Mouse (Mus musculus): Measurements from ENCODE around the gene Nrp1. TPM values are rescaled to one million over a fixed set of nuclear protein-coding genes. Genes with fewer than 3 reads are reported as not detected.

Gene Nrp1
- total RNA-seq, 4 experiments from 2014 or later: 24.9 to 28.0 (median 26.4) TPM

DNA sequence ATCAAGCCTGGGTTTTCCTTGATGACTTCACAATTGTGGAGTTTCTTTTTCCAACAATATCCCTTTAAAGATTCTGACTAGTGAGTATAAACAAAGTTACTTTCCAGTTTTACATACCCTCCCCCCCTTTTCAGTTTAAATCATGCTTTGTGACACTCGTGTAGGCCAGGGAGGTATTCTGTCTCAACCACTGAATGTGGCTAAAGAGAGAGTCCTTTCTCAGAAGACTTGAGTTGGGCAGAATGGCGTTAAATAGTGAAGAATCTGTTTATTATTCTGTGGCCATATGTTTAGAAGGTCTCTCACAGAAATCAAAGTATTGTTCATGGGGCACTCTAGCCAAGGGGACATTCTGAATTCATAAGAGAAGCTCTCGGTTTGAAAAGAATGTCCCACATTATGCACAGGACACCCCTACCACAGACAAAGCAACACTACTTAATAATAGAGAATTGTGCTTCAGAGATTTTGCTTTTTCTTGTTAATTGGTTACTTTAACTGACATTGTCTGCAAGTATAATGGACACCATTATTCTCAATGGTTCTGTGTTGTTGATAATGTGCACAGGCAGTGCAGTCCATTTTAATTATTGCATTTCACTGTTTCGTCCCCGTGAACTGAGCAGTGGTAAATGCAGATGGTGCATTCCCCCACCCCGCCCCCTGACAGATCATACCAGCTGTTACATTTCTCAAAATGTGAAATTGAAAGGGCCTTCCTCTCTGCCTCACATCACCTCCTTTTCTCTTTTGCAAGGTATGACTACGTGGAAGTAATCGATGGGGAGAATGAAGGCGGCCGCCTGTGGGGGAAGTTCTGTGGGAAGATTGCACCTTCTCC is 59.8 kb downstream of the Nrp1 start:
- no peak for DNase-seq (ENCODE audit: low spot score in 2 of 2)

DNA sequence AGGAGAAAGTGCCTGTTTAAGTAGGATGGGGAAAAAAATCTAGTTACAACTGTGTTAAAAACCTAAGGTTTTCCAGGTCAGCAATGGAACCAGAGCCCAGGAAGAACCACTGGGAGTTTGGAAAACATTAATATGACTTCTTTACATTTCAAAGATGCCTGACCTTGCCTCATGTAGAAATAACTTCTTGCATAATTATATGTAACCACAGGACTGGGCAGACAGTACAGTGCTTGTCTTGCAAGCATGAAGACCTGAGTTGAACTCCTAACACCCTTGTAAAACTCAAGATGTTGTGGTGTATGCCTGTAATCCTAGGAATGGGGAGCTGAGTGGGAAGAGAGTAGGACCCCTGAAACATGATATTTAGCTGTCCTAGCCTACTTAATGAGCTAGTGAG is 61.6 kb downstream of the Nrp1 start:
- no peak for DNase-seq (ENCODE audit: low spot score in 2 of 2)

DNA sequence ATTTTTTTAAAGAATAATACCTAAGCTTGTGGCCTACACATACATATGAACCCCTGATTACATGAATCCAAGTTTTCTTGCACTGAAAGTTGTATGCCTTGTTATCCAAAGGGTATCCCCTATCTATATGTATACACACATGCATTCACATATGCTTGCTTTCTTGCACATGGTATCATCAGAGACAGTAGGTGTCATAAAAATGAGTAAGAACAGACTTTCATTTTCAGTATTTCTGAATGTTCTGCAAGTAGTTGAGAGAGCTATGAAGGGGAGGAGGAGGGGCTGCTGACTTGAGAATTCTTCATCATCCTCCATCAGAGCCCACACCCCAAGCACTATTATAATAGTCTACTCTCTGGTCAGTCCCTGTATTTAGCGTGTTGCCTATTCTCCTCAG is 62.0 kb downstream of the Nrp1 start:
- DNase-seq (ENCODE audit: low spot score in 2 of 2): no peak

DNA sequence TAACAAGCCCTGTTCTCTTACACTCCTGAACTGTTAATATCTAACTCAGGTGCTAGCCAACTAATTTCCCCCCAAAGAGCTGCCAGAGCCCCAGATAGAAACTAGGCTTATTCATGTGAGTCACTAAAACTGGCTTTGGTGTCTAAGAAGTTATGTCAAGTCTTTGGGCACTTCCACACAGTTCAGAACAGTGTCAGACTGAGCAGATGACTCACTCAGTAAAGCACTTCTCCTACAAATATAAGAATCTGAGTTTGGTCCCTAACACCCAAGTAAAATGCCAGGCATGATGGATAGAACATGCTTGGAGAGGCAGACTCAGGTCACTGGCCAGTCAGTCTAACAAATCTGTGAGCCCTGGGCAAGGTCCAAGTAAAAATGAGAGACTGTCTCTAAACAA is 65.4 kb downstream of the Nrp1 start:
- no peak for DNase-seq (ENCODE audit: low spot score in 2 of 2)

DNA sequence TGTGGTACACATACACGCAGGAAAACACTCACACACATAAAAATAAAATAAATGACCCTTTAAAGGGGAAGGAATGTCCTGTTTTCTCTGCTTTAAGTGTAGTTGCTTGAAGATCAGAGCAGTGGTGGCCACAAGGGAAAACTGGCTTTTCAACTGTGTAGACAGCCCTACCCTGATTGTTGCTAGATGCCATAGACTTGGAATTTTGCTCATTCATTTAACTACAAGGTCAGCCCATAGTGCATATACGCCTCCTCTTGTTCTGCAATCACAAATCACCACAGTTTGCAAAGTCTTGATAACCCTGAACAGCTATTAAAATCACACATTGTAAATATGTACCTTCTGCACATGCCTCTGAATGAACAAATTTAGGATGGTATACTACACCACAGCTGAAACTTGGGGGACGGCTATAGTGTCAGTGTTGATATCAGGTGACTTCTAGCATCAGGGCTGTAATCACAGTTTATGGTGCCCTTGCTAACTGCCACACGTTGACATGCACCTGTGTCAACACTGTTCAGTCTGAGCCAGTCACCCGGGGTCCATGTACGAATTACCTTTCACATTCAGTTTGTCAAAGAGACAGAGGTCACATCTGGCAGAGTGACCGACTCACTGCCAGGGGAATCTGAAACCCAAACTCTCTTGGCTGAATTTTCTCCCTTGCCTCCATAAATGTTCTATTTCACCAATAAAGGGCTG is 66.4 kb downstream of the Nrp1 start:
- no peak for DNase-seq (ENCODE audit: low spot score in 2 of 2)

DNA sequence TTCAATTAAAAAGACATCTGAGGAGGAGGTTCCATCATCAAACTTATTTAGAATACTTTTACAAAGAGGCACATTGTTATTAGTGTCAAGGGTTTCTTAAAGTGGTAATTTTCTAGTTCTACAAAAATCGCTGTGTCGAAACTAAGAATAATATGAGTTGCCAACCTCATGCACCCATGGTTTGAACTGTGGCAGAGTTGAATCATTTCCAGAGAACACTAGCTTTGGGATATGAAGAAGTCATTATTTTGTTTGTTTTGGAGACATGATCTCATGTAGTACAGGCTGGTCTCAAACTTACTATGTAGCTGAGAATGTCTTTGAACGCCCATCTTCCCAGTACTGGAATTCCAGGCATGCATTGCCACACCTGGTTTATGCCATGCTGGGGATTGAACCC is 68.7 kb downstream of the Nrp1 start:
- no peak for DNase-seq (ENCODE audit: low spot score in 2 of 2)

DNA sequence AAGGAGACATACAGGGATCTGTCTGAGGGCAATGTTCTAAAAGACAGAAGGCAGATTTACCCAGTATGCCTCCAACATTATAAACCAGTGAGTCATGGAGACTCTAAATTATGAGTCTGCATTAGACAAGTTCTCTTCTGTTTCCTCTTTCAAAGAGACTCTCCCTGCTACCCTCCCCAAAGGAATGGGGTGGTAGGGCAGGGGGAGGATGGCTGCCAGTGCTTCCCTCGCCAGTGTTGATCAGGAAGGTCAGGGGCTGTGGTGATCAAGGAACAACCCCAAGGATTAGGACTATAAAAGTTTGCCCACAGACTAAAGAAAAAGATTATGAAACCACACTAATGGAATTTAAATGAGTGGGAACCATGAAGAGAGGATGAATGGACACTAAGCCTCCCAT is 70.6 kb downstream of the Nrp1 start:
- DNase-seq (ENCODE audit: low spot score in 2 of 2): no peak

DNA sequence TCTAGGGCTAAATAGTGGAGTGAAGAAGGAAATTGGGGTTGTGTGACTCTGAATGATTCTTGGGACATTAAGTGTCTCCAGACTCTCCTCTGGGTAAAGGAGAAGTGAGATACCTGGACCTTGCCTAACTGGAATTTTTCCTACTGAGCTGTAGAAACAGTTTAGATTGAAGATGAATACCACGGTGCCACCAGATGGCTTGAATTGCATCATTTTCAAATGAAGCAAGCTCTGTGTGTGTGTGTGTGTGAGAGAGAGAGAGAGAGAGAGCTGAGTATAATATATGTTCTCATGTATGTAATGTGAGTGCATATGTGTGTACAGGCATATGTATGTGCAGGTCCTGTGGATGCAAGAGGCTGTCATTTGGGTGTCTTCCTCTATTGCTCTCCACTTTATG is 72.7 kb downstream of the Nrp1 start:
- no peak for DNase-seq (ENCODE audit: low spot score in 2 of 2)

DNA sequence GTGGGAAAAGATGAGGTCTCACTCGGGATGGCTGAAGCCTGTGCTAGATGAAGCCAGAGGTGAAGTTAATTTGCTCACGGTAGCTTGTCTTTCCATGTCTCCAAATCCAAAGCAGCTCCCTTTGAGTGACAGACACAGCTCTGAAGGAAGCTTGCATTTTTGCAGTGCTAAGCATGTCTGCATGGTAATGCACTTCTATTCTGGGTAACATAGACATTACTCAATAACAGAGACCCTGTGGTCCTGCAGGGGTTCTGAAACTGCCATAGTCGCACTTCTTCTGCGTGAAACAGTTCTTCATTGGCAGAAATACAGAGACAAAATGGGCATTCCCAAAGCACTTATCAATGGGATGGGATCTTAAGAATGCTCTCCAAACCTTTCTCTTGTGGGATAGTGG is 77.3 kb downstream of the Nrp1 start:
- no peak for DNase-seq (ENCODE audit: low spot score in 2 of 2)

DNA sequence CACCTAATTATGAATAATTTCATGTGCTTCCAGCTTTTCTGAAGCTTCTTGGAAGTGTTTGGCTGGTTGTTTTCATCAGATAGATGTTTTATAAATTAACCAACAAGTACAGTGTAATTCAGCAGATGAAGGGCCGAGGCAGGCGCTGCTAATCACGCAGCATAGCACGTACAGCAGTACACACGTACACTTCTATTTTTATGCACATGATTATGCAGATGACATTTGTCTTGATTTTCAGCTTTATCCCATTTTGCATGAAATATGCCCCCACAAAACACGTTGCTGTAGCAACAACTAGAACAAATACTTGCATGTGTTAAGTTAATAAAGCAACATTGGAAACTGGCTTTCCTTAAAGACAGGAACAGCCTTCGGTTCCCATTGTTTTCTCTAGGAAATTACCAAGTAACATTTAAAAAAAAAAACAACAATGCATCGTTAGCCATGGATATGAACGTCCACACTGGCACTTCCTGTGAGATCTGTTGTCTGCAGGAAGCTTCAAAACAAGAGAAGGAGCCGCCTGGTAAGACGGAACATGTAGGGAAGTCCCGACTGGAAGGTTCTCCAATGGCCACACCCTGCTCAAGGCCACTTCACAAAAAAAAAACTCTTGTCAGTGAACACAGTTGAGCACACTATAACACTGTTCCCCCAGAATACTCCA is 78.9 kb downstream of the Nrp1 start:
- no peak for DNase-seq (ENCODE audit: low spot score in 2 of 2)

DNA sequence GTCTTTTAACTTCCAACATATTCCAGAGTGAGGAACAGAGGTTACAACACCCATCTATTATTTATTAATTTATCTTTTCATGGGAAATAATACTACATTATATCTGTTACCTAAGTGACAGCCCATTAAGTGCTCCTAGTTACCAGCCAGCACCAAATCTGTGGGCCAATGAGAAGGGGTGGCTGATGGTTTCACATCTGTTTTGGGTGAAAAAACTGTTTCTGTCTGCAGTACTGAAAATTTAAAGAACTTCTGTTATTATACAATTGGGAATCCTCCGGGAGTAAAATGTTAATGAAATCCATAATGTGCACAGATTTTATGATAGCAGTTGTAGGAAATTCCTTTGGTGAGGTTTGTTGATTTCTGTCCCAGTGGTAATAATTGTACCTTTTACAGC is 83.0 kb downstream of the Nrp1 start:
- no peak for DNase-seq (ENCODE audit: low spot score in 2 of 2)

DNA sequence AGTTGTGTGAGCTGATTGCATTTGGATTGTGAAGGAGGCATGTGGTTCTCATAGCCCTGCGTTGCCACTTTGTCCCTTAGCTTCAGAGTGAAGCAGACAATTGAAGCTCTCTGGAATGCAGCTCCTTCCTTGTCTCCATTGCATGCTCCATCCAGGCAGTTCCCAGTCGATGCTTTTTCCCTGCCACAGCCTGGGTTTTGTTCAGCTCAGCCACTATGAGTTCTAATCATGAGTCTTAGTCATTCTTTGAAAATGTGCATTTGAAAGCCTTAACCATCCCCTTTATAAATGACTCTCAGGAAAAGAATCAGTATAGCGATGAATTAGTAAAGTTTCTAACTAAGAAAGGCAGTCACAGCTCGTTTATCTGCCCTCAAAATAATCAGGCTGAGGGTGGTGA is 87.2 kb downstream of the Nrp1 start:
- DNase-seq (ENCODE audit: low spot score in 2 of 2): no peak

DNA sequence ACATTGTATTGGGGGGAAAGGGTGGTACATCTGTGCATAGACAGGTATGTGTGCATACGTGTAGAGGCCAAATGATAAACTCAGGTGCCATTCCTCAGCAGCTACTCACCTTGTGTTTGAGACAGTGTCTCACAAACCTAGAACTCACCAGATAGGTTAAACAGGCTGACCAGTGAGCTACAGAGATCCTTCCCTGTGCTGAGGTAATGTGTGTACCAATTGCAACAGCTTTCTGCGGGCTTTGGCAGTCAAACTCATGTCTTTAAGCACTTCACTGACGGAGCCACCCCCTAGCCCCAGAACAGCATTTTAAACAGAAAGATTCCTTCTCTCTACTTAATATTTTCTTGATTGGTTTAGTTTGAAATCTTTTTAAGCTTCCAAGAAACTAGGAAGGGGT is 88.2 kb downstream of the Nrp1 start:
- no peak for DNase-seq (ENCODE audit: low spot score in 2 of 2)

DNA sequence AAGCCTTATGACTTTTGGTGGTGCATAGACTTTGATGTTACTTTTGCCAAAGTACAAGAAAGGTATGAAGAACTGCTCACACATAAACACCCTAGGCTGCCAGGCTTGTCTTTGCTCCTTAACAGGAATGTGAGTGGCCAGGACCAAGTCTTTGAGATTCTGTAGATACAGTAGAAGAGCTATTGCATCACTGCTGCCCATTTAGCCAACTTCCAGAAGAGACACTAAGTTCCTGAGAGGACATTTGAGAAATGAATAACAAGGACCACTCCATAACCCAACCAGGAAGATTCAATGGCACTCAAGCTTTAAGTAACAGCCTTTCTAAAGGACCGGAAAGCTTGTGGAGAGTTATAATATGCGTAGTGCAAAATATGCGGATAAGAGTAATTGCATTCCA is 88.9 kb downstream of the Nrp1 start:
- DNase-seq (ENCODE audit: low spot score in 2 of 2): no peak

DNA sequence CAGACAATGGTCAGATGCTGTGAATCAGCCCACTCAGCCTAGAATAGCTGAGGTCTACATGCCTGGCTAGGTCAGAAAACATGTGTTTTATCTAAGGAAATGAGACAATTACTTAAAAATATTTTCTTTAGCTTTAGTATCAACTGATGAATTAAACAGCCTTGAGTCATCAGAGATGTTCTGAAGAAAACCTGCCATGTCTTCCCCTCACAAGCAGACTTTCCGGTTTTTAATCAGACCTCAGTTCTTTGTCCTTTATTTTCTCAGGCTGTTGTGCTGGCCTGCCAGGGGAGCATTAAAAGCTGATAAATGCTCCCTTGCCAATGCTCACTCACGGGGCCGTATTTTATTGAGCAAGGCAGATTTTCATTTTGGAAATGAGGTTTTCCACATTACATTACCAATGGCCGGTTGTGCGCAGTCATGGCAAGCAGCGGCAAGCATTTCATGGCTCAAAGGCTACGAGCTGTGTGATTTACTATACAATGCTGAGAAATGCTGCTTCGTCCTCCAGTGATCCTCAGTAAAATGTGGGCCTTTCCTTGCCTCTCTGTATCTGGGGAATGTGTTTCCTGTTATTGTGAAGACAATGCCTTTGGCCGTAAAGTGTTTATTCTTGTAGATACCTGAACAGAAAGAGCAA is 92.1 kb downstream of the Nrp1 start:
- no peak for DNase-seq (ENCODE audit: low spot score in 2 of 2)

DNA sequence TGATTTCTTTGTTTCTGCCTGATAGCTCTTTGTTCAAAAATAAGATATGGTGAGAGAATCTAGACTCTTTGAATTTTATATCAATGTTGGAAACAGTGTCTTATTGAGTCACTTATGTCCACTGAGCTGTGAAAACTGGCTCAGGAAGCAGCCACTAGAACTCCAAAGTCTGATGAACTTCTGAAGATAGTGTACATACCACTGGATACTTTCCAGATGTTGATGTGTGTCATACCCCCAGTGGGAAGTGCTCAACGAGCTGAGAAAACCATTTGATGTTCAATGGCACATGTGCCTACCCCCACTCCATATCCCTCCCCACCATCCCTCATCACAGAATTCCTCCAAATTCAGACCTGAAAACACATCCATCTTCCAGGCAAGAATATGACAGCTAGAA is 92.7 kb downstream of the Nrp1 start:
- no peak for DNase-seq (ENCODE audit: low spot score in 2 of 2)

DNA sequence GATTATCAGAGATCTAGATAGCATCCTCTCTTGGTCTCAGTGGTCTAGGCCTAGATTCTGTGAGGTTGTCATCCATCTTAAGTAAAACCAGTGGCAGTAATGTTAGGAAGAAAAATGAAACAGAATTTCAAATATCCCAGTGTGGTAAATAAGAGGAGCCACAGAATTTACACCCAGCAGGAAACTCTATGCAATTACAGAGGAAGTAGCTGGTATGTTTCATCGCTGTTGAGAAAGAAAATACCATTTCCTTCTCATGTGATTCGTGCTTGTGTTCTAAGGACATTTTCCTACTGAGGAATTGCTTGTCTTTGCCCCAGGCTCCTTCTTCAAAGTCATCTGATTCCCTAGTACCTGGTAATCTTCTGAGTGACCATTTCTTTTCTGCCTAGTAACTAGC is 95.1 kb downstream of the Nrp1 start:
- no peak for DNase-seq (ENCODE audit: low spot score in 2 of 2)

DNA sequence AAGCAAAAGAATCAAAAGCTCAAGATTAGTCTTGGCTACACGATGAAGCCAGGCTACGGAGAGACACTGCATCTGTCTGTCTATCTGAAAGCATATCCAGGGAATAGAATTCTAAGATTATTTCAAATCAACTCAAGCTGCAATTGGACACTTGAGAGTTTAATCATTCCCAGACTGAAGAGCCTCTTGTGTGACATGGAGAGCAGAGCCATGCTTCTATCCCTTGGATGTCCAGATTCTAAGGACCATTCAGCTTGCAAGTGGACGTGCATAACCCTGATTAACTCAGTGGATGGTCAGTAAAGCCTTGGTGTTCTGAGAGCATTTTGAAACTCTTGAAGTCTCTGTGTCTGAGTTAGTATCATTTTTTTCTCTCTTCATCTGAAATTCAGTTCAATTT is 95.6 kb downstream of the Nrp1 start:
- DNase-seq (ENCODE audit: low spot score in 2 of 2): no peak

DNA sequence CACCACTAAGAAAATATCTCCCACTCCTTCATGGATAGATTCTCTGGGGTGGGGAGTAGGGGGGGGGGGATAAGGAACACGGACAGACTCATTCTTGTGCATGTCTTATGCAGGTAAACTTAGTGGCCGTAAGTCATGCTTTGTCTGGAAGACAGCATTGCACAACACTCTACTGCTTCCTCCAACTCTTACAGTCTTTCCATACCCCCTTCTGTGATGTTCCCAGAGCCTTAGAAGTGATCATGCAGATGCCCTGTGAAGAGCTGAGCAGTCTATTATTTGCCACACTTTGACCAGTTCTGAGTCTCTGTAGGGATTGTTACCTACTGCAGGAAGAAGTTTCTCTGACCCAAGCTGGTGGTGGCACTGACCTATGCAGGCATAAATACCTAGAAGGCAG is 98.9 kb downstream of the Nrp1 start:
- no peak for DNase-seq (ENCODE audit: low spot score in 2 of 2)

DNA sequence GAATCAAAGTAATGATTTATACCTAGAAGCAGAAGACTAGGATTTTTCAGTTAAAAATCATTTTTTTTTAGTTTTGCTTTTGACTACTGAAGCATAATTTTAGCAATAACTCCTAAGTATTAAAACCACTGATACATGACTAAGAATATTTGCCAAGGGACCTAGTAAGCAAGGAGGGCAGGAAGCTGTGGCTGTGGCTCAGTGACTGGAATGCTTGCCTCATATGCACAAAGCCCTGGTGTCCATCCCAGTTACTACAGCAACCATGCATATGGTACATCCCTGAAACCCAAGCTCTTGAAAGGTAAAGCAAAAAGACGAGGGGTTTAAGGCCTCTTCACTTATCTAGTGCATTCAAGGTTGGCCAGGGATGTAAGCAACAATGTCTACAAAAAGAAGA is 101.3 kb downstream of the Nrp1 start:
- DNase-seq (ENCODE audit: low spot score in 2 of 2): no peak

DNA sequence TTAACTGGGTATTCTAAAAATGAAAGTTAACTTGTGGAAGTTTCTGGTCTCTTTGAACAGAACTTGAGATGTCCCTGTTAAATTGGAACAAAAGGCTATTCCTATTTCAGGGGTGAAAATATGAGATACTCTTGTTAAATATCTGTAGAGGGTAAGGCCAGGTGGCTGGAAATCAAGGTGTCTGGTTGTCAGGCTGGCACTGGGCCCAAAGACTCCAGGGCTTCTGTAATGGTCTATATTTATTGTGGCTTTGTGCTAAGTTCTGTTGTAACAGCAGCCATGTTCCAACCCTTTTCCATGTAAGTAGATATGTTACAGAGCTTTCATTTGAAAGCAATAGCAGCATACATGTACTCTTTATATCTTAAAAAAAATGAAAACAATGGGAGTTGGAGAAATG is 103.3 kb downstream of the Nrp1 start:
- DNase-seq (ENCODE audit: low spot score in 2 of 2): no peak

DNA sequence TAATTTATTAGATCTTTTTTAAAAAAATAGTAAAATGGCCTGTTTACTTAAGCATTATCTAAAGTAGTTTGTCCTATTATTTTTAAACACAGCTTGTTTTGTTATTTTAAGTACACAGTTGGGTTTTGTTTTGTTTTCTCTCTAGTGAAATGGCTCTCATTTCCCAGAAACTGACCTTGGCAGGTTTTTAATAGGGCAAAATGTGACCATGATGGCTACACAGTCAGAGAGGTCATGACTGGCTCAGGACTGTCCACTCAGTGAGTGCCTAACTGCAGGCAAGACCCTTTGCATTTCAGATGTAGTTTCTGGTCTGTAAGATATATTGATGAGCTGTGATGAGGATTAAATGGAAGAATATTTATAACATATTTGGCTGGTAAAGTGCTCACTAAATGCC is 104.8 kb downstream of the Nrp1 start:
- no peak for DNase-seq (ENCODE audit: low spot score in 2 of 2)

Measured in left cerebral cortex, adult 8-10 months (tissue).